Mouse (Mus musculus) frontal cortex, adult (tissue): ENCODE results near the gene Gm49711.
"Not testable (repeated sequence)": the region's sequence is repeated elsewhere in the genome, so short reads cannot be mapped to it uniquely, and the experiment has no call there.

Experiments used
- ATAC-seq: cut with Nextera tagmentation; 2 replicates; pipeline ENCODE4 v1.9.2; 2017; ENCODE audit warnings: mild to moderate bottlenecking, moderate library complexity, mixed read lengths; ENCODE audit not compliant: low TSS enrichment

Gm49711 gene

GRCm38 (mm10) chr16:92179306-92179705, 121.2 kb downstream of the Gm49711 start:
- ATAC-seq = no peak

GRCm38 (mm10) chr16:92183477-92183876, 125.4 kb downstream of the Gm49711 start:
- no peak for ATAC-seq

- ATAC-seq = no peak
Measured at GRCm38 (mm10) chr16:92190603-92191002, 132.5 kb downstream of the Gm49711 start.

GRCm38 (mm10) chr16:92195094-92195493, 137.0 kb downstream of the Gm49711 start:
- ATAC-seq = no peak

- peak; percentile 59 for ATAC-seq
Measured at GRCm38 (mm10) chr16:92196741-92197331, 138.7 kb downstream of the Gm49711 start.

DNA sequence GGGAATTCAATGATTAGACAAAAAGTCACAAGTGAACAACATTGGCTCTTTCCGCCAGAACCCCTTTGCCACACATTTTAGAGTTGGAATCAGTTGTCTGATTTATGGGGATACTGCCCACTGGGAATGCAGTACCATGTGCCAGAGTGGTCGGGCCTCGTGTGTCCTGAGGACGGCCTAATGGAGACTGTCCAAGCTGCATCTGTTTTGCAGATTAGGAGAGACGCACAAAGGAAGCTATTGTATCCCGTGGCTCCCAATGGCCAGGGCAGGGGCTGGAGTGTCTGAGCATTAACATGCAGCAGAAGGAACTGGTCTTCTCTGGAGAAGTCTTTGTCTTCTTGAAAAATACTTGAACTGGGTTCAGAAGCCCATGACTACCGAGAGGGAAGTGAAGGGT, 142.5 kb downstream of the Gm49711 start:
- peak; percentile 52; the same call in 1 of the 2 replicates for ATAC-seq

GRCm38 (mm10) chr16:92203599-92203998, 145.5 kb downstream of the Gm49711 start:
- no peak for ATAC-seq

GRCm38 (mm10) chr16:92209291-92209781, 151.2 kb downstream of the Gm49711 start:
- ATAC-seq = no peak

DNA sequence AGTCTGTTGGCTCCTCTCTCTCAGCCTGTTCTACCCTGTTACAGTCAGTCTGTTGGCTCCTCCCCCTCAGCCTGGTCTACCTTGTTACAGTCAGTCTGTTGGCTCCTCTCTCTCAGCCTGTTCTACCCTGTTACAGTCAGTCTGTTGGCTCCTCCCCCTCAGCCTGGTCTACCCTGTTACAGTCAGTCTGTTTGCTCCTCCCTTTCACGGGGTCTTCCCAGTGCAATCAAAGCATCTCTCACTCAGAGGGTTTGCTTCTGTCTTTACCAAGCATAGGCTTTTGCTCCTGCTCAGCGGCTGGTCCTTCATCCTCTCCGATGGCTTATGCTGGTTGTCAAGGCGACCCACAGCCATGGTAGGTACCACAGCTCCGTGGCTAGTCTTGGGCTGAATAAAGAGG, 152.2 kb downstream of the Gm49711 start:
- not testable (repeated sequence) for ATAC-seq

DNA sequence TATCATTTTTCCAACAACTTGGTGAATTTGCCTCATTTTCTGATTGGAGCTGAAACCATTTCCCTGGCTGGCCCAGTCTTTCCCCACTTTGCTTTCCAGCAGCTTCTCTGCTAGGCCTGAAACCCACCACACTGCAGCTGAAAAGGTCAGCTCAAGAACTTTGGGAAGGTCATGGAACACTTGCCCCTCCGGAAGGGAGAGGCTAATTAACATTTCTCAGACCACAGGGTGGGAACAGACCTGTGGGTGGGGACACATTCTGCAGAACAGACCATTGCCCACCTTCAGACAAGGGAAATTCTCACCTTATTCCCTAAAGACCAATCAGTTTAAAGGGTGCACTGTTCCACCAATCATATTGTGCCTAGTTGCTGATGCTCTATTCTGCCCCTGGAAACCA, 155.8 kb downstream of the Gm49711 start:
- ATAC-seq = not testable (repeated sequence)

DNA sequence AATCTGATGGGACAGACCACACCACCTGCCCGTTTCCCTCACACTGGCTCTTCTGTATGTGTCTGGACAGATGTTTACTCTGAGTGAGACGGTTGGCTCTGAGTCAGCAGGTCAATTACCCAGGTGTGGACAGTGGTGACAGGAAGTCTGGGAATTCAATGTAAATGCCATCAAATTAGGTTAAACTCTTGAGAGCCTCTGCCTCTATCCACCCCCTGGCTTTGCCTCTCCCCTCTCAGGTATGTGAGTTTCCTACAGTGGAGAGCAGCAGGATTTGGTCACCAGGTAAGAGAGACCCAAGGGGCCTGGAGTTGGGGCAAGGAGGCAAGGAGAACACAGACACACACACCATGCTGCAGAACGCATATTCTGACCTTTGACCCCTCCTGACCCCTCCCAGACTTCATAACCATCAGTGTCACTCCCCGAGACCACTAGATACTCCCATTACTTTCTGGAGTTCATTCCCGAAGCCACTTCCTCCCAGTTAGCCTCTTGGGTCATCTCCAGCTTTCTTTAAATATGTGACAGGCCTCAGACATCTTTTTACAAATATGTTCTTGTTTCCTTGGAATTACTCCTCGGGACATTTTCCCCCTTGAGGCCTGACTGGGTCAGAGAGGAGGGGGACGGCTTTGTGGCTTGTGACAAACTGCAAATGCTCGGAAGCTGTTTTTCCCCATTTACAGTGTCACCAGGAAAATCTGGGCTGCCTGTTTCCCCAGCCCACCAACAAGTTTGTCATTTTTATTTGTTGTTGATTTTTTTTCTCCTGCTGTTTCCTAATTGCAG, 157.7 kb downstream of the Gm49711 start:
- ATAC-seq = no peak

DNA sequence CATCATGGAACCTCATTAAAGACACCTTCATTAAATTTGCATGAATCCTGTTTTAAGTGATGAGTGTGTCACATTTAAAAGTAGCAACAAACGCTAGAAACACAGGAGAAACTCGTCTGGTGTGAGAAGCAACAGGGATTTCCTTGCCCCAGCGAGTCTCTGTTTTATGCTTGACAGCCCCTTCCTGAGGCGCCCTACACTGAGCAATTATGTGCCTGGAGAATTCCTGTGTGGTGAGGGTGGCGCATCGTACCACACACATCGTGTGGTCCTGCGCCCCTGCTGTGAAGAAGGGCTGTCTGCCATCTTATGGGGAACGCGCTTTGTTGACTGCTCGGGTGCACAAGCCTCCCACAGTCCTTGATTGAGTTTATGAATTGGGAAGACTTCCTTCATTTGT, 162.6 kb downstream of the Gm49711 start:
- ATAC-seq = no peak

DNA sequence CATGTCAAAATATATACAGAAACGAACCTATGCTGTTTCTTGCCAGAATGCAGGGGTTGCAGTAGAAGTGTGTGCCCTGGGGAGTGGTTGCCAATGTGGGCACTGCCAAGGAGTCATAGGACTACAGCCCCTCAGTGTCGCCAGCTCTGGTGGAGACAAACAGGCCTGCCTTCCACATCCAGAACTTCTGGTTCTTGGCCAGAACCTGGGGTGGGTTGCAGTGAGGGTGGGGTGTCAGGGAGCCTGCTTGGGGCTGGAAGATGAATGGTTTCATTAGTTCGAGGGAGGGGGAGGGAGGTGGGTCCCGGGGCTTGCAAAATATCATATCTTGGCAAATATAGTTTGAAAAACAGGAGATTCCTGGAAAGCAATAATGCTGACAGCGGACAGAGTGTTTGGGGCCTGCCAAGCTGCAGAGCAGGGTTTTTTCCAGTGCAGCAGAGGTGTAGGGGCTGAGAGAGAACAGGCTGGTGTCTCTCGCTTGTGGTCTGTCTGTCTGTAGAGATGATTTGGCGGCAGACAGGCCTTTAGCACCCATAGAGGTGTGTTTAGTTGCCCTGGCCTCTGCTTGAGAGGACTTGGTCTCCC, 170.3 kb downstream of the Gm49711 start:
- ATAC-seq = no peak

GRCm38 (mm10) chr16:92230476-92230931, 172.4 kb downstream of the Gm49711 start:
- no peak for ATAC-seq

DNA sequence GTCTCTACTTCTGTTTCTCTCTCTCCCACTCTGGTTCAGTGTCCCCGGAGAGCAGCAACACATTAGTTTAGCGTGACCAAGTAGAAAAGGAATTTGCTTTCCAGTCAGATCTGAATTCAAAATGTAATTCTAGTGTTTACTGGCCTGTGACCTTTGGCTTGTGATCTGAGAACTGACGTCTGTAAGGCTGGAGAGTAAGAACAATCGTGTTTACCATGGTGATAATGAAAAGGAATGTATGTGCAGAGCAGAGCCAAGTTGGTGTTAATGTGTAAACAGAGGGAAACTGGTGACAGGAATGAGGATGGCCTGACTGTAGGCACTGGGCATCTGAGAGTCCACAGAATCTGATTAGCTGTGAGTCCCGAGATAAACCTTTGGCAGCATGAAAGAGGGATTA, 176.4 kb downstream of the Gm49711 start:
- ATAC-seq = no peak

GRCm38 (mm10) chr16:92235222-92235621, 177.1 kb downstream of the Gm49711 start:
- no peak for ATAC-seq
